Mouse (Mus musculus): ENCODE measurements around the gene Rcn1. TPM values are rescaled to one million over a fixed set of nuclear protein-coding genes. Genes with fewer than 3 reads are reported as not detected.

Gene Rcn1
- polyA plus RNA-seq, 1 experiment from 2014 or later = 61.2 TPM

DNA sequence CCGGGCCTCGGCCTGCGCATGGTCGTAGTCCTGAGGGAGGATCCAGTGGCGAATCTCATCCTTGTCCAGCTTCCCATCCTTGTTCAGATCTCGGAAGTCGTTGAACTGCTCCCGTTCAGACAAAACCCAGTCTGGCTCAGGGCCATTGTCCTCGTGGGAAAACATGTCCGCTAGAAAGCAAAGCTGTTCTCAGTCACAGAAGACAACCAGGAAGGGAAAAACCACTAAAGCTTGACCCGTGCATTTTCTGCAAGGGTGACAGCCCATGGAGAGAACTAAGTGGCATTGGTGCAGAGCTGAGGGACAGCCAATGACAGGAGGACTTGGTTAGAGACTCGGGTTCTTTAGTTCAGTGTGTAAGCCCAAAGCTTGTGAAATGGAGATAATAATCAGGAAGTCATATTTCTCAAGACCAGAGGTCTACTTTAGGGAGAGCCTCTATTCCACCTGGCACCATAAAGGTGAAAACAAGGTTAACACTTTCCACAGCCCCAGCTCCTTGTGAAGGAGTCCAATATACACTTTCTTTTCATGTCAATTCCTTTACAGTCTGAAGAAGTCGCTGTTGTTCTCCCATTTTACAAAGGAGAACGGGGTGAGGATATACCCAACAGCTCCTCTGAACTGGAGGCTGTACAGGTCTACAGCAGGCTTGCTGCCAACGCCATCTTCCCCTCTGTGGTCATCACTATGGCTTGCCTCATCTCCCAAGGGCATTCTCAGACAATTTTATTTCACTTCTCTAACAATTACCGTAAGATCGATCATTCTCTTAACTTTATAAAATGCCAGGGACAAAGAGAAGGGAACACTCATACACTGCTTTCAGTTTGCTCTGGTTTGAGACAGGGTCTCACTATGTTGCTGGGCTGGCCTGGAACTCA lies 9.9 kb downstream of the Rcn1 start:
- ATAC-seq (ENCODE audit: low FRiP score) = no peak
- H3K27me3 ChIP-seq (ENCODE audit: control insufficient read depth, insufficient read depth, low read length) = no peaks in the 10 kb centered on the region
- WGBS = 85% methylated on average over 17 of the region's 17 CpGs

DNA sequence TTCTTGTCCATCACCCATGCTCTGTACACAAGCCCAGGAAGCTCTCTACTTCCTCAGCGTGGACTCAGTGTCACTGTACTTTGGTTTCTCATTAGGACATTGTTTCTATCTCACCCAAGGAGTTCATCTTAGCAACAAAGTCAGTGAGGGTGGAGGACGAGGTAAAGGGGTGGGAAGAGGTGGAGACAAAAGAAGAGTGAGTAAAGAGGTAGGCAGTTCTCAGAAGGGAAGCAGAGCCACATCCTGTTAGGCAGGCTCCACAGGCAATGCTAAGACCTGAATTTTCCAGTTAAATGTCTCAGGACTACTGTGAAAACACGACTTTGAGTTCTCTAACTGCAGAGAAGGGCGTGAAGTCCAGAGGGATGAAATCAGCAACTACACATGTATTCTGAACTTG lies 12.7 kb downstream of the Rcn1 start:
- no peak overlapping the region for H3K4me2 ChIP-seq (replicated peaks)
- no peak overlapping the region for H3K27ac ChIP-seq
- whole genome bisulfite sequencing = 90% methylated on average over 4 of the region's 4 CpGs
- ATAC-seq (ENCODE audit: low FRiP score) = no peak
- no peaks in the 10 kb centered on the region for H3K4me1 ChIP-seq (replicated peaks; ENCODE audit: control insufficient read depth, insufficient read depth, low read length)
- no peak for DNase-seq (ENCODE audit: low spot score)
- no peaks in the 10 kb centered on the region for H3K27me3 ChIP-seq (ENCODE audit: control insufficient read depth, insufficient read depth, low read length)
- no peak overlapping the region for H3K9ac ChIP-seq
- H3K9me3 ChIP-seq (ENCODE audit: control insufficient read depth, low read length) = no peaks in the 10 kb centered on the region
- H3K4me3 ChIP-seq (replicated peaks; ENCODE audit: low read length) = no peak overlapping the region
- 0 out of 2 replicates have a peak, but pooled peaks cover 6% of the 10 kb centered on the region for H3K36me3 ChIP-seq (replicated peaks; ENCODE audit: control insufficient read depth, insufficient read depth)

More for the DNA sequence above, 9.9 kb downstream of the Rcn1 start:
- no peak for DNase-seq (ENCODE audit: low spot score)
- H3K36me3 ChIP-seq (replicated peaks; ENCODE audit: control insufficient read depth, insufficient read depth) = peaks cover 9% of the 10 kb centered on the region; the same call in 1 of the 2 replicates
- H3K4me3 ChIP-seq (replicated peaks; ENCODE audit: low read length) = no peak overlapping the region
- H3K4me2 ChIP-seq (replicated peaks) = no peak overlapping the region
- no peak overlapping the region for H3K27ac ChIP-seq
- no peaks in the 10 kb centered on the region for H3K4me1 ChIP-seq (replicated peaks; ENCODE audit: control insufficient read depth, insufficient read depth, low read length)
- no peaks in the 10 kb centered on the region for H3K9me3 ChIP-seq (ENCODE audit: control insufficient read depth, low read length)
- no peak overlapping the region for H3K9ac ChIP-seq

DNA sequence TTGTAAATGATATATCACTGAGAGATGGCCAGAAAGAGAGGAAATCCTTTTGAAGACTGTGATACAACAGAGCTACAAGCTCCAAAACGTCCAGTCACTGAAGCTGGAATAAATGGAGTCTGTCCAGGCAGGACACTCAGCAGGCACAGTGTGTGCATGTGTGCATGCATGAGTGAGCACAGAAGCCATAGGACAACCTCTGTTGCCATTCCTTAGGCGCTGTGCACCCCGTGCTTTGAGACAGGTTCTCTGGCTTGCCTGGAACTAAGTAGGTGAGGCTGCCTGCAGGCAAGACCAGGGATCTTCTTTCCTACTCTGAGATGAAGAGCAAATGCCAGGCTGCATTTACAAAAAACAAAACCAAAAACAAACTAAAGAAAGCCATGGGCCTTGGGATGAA lies 14.1 kb downstream of the Rcn1 start:
- Histone ChIP-seq H3K4me1 (replicated peaks; ENCODE audit: control insufficient read depth, insufficient read depth, low read length) (no peaks in the 10 kb centered on the region), H3K27ac (no peak overlapping the region), H3K36me3 (replicated peaks; ENCODE audit: control insufficient read depth, insufficient read depth) (0 out of 2 replicates have a peak, but pooled peaks cover 6% of the 10 kb centered on the region), H3K4me2 (replicated peaks) (no peak overlapping the region), H3K9me3 (ENCODE audit: control insufficient read depth, low read length) (no peaks in the 10 kb centered on the region), H3K4me3 (replicated peaks; ENCODE audit: low read length) (no peak overlapping the region), H3K9ac (no peak overlapping the region), H3K27me3 (ENCODE audit: control insufficient read depth, insufficient read depth, low read length) (no peaks in the 10 kb centered on the region)
- no peak for DNase-seq (ENCODE audit: low spot score)
- 77% methylated on average over 3 of the region's 3 CpGs for WGBS
- no peak for ATAC-seq (ENCODE audit: low FRiP score)

DNA sequence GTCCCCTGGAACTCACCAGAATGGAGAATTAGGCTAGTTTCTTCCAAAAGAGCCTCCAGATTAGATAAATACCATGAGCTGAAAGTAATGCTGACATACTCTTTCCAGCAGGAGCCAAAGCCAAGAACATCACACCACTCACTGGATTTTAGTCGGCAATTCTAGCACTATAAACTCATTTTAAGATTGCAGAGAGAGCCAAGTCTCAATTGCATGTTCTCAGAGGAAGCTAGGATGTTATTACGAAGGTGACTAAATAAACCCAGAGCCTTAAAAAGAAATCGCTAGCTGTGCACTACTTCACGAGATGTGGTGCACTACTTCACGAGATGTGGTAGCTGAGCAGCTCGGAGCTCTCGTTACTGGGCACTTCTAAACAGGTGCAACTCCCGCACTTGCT lies 16.1 kb downstream of the Rcn1 start:
- Histone ChIP-seq H3K4me3 (replicated peaks; ENCODE audit: low read length) (no peak overlapping the region), H3K36me3 (replicated peaks; ENCODE audit: control insufficient read depth, insufficient read depth) (0 out of 2 replicates have a peak, but pooled peaks cover 6% of the 10 kb centered on the region), H3K9ac (no peak overlapping the region), H3K27me3 (ENCODE audit: control insufficient read depth, insufficient read depth, low read length) (no peaks in the 10 kb centered on the region), H3K27ac (no peak overlapping the region), H3K9me3 (ENCODE audit: control insufficient read depth, low read length) (no peaks in the 10 kb centered on the region), H3K4me1 (replicated peaks; ENCODE audit: control insufficient read depth, insufficient read depth, low read length) (no peaks in the 10 kb centered on the region), H3K4me2 (replicated peaks) (no peak overlapping the region)
- no peak for DNase-seq (ENCODE audit: low spot score)
- no peak for ATAC-seq (ENCODE audit: low FRiP score)
- WGBS = 84% methylated on average over 8 of the region's 8 CpGs

DNA sequence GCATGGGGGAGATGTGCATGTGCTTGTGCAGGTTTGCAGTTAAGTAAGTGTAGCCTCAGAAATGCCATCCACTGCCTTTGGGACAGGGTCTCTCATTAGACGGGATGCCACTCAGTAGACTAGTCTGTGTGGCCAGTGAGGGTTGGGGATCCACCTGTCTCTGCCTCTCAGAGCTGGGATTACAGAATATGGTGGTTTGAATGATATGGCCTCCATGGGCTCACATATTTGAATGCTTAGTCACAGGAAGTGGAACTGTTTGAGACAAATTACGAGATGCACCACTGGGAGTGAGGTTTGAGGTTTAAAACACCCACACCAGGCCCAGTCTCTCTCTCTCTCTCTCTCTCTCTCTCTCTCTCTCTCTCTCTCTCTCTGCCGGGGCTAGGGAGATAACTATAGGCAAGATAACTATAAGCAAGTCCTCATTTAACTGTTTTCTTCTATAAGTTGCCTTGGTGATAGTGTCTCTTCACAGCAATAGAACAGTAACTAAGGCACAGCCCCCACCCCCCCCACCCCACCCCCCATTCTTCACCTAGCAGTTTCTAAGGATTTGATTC lies 18.3 kb downstream of the Rcn1 start:
- no peak for ATAC-seq (ENCODE audit: low FRiP score)
- Histone ChIP-seq H3K4me2 (replicated peaks) (no peak overlapping the region), H3K9ac (no peak overlapping the region), H3K4me1 (replicated peaks; ENCODE audit: control insufficient read depth, insufficient read depth, low read length) (no peaks in the 10 kb centered on the region), H3K9me3 (ENCODE audit: control insufficient read depth, low read length) (no peaks in the 10 kb centered on the region), H3K27me3 (ENCODE audit: control insufficient read depth, insufficient read depth, low read length) (no peaks in the 10 kb centered on the region), H3K4me3 (replicated peaks; ENCODE audit: low read length) (no peak overlapping the region), H3K36me3 (replicated peaks; ENCODE audit: control insufficient read depth, insufficient read depth) (no peaks in the 10 kb centered on the region), H3K27ac (no peak overlapping the region)
- 91% methylated on average over 3 of the region's 3 CpGs for WGBS
- no peak for DNase-seq (ENCODE audit: low spot score)

- Histone ChIP-seq H3K9me3 (ENCODE audit: control insufficient read depth, low read length) (no peaks in the 10 kb centered on the region), H3K36me3 (replicated peaks; ENCODE audit: control insufficient read depth, insufficient read depth) (no peaks in the 10 kb centered on the region), H3K4me3 (replicated peaks; ENCODE audit: low read length) (no peak overlapping the region), H3K4me1 (replicated peaks; ENCODE audit: control insufficient read depth, insufficient read depth, low read length) (no peaks in the 10 kb centered on the region), H3K27me3 (ENCODE audit: control insufficient read depth, insufficient read depth, low read length) (no peaks in the 10 kb centered on the region), H3K27ac (no peak overlapping the region), H3K4me2 (replicated peaks) (no peak overlapping the region), H3K9ac (no peak overlapping the region)
- 92% methylated on average over 1 of the region's 1 CpGs for WGBS
- DNase-seq (ENCODE audit: low spot score) (no peak), ATAC-seq (ENCODE audit: low FRiP score) (no peak)
Observed at GRCm38 (mm10) chr2:105379682-105380081, 19.4 kb downstream of the Rcn1 start.

GRCm38 (mm10) chr2:105375705-105376104 lies 23.4 kb downstream of the Rcn1 start:
- 79% methylated on average over 4 of the region's 4 CpGs for WGBS
- no peak overlapping the region for H3K9ac ChIP-seq
- ATAC-seq (ENCODE audit: low FRiP score) (no peak), DNase-seq (ENCODE audit: low spot score) (no peak)
- H3K4me2 ChIP-seq (replicated peaks) = no peak overlapping the region
- H3K9me3 ChIP-seq (ENCODE audit: control insufficient read depth, low read length) = no peaks in the 10 kb centered on the region
- H3K4me1 ChIP-seq (replicated peaks; ENCODE audit: control insufficient read depth, insufficient read depth, low read length) = peaks cover 4% of the 10 kb centered on the region; the same call in 1 of the 2 replicates
- no peaks in the 10 kb centered on the region for H3K36me3 ChIP-seq (replicated peaks; ENCODE audit: control insufficient read depth, insufficient read depth)
- no peaks in the 10 kb centered on the region for H3K27me3 ChIP-seq (ENCODE audit: control insufficient read depth, insufficient read depth, low read length)
- no peak overlapping the region for H3K4me3 ChIP-seq (replicated peaks; ENCODE audit: low read length)
- no peak overlapping the region for H3K27ac ChIP-seq

DNA sequence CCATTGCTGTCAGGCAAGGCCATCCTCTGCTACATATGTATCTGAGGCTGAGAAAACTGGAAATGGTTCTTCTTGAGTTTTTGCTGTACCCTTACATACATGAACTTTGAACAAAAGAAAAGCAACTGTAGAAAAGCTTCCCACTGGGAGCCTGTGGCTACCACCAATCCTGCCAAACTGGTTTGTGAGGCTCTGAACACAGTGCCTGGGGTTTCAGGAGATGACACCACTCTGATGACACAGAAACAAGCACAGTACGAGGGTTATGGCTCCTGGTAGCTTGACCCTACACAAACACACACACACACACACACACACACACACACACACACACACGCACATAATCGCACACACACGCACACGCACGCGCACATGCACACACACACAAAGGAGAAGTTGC lies 23.9 kb downstream of the Rcn1 start:
- Histone ChIP-seq H3K36me3 (replicated peaks; ENCODE audit: control insufficient read depth, insufficient read depth) (no peaks in the 10 kb centered on the region), H3K9ac (no peak overlapping the region), H3K27ac (no peak overlapping the region), H3K4me3 (replicated peaks; ENCODE audit: low read length) (no peak overlapping the region), H3K27me3 (ENCODE audit: control insufficient read depth, insufficient read depth, low read length) (no peaks in the 10 kb centered on the region), H3K4me2 (replicated peaks) (no peak overlapping the region), H3K4me1 (replicated peaks; ENCODE audit: control insufficient read depth, insufficient read depth, low read length) (peaks cover 8% of the 10 kb centered on the region), H3K9me3 (ENCODE audit: control insufficient read depth, low read length) (no peaks in the 10 kb centered on the region)
- WGBS = 91% methylated on average over 7 of the region's 7 CpGs
- DNase-seq (ENCODE audit: low spot score) (no peak), ATAC-seq (ENCODE audit: low FRiP score) (no peak)

- no peak overlapping the region for H3K4me3 ChIP-seq (replicated peaks; ENCODE audit: low read length)
- DNase-seq (ENCODE audit: low spot score) (no peak), ATAC-seq (ENCODE audit: low FRiP score) (no peak)
- H3K27ac ChIP-seq = no peak overlapping the region
- no peaks in the 10 kb centered on the region for H3K36me3 ChIP-seq (replicated peaks; ENCODE audit: control insufficient read depth, insufficient read depth)
- H3K9ac ChIP-seq = no peak overlapping the region
- H3K27me3 ChIP-seq (ENCODE audit: control insufficient read depth, insufficient read depth, low read length) = no peaks in the 10 kb centered on the region
- peaks cover 11% of the 10 kb centered on the region for H3K4me1 ChIP-seq (replicated peaks; ENCODE audit: control insufficient read depth, insufficient read depth, low read length)
- no peaks in the 10 kb centered on the region for H3K9me3 ChIP-seq (ENCODE audit: control insufficient read depth, low read length)
- 92% methylated on average over 11 of the region's 11 CpGs for WGBS
- no peak overlapping the region for H3K4me2 ChIP-seq (replicated peaks)
Observed at GRCm38 (mm10) chr2:105373658-105374057, 25.5 kb downstream of the Rcn1 start.

Data from hindbrain, embryonic 14.5 days (tissue).